Mouse (Mus musculus) forebrain, embryonic 13.5 days (tissue): ENCODE data around the gene Zhx3. TPM values are rescaled to one million over a fixed set of nuclear protein-coding genes. Genes with fewer than 3 reads are reported as not detected.
A peak's percentile ranks its signal among the peaks of the same experiment; 100 is the strongest.

Experiments
- ATAC-seq: fragments of 200-750 bp; cut with Nextera tagmentation; 2 replicates; pipeline ENCODE4 v1.8.0; 2017
- H3K27ac ChIP-seq: fragments of 300-500 bp; sonication (generic); 2 replicates; pipeline ENCODE4 v1.5.1; 2015; ENCODE audit warnings: inconsistent platforms, mild to moderate bottlenecking, moderate library complexity
- H3K27me3 ChIP-seq: fragments of 300-500 bp; sonication (generic); 2 replicates; pipeline ENCODE4 v1.6.1; 2015; ENCODE audit warnings: mild to moderate bottlenecking, inconsistent platforms
- H3K36me3 ChIP-seq: fragments of 300-500 bp; sonication (generic); 2 replicates; pipeline ENCODE4 v1.6.1; 2015; ENCODE audit warnings: mild to moderate bottlenecking, inconsistent platforms; ENCODE audit not compliant: poor library complexity, severe bottlenecking
- H3K4me1 ChIP-seq: fragments of 300-500 bp; sonication (generic); 2 replicates; pipeline ENCODE4 v1.6.1; 2015; ENCODE audit warnings: inconsistent platforms
- H3K4me2 ChIP-seq: fragments of 300-500 bp; sonication (generic); 2 replicates; pipeline ENCODE4 v1.6.1; 2015; ENCODE audit warnings: inconsistent platforms, mild to moderate bottlenecking, moderate library complexity
- H3K4me3 ChIP-seq: fragments of 300-500 bp; sonication (generic); 2 replicates; pipeline ENCODE4 v1.5.1; 2015; ENCODE audit warnings: mild to moderate bottlenecking, inconsistent platforms
- H3K9ac ChIP-seq: fragments of 300-500 bp; sonication (generic); 2 replicates; pipeline ENCODE4 v1.6.1; 2015; ENCODE audit warnings: mild to moderate bottlenecking, inconsistent platforms
- H3K9me3 ChIP-seq: fragments of 300-500 bp; sonication (generic); replicated peaks from 2 replicates; pipeline ENCODE4 v1.6.1; 2016; ENCODE audit warnings: inconsistent platforms
- WGBS: fragments of 180-500 bp; shearing (Covaris S2); methylation state at CpG from one replicate; pipeline ENCODE4 v1.1.7; 2015; 5-methylcytosine and 5-hydroxymethylcytosine counted together
- polyA plus RNA-seq: library from polyadenylated mRNA; unstranded; fragments of >200 nt; fragmentation: Nextera tagmentation; extraction: Ambion mirVana; gene quantifications from 2 replicates; pipeline ENCODE4 v1.2.1, GENCODE M21; 2015

Zhx3 gene
- polyA plus RNA-seq, 1 experiment from 2014 or later, result 14.0 TPM

DNA sequence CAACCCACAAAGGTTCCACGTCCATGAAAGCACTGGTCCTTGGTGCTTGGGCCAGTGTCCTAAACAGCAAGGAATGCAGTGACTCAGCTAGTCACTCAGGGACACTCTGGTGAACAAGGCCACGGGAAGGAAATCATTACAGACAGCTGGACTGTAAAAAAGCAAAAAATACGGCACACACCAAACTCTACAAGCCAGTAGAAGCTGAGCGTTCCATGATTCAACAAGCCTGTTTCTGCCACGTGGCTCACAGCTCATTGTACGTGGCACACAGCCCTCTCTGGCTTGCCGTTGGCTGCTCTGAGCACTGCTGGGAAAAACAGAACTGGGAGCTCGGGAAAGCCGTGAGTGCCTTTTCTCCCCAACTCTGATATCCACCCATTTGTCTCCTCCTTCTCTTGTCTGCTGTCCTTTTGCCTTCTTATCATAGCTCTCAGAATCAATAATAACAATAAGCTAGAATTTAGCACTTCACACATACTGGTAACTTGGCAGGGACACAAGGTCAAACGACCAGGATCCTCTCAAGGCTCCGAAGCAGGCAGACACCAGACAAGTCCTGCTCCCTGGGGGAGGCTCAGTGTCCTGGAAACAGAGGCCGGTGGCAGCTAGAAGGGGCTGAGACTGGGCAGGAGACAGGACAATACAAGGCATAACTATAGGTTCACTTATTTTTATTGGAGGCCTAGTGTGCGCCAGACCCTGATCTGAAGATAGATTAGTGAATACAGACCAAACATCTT lies 7.8 kb upstream of the Zhx3 start, which contains the start of gene Lpin3:
Lpin3 (plus strand) TSS at position 218 of the 743 bp plus-strand sequence.
- H3K27ac ChIP-seq, result no peak within 1 kb of the TSS
- H3K4me3 ChIP-seq, result no peak within 1 kb of the TSS
- no peaks in the 10 kb centered on the region for H3K36me3 ChIP-seq
- H3K4me2 ChIP-seq, result no peak within 1 kb of the TSS
- WGBS, result 78% methylated on average over 13 of the region's 13 CpGs
- 0 out of 2 replicates have a peak, but pooled peaks cover 4% of the 10 kb centered on the region for H3K9me3 ChIP-seq
- no peak within 1 kb of the TSS for H3K9ac ChIP-seq
- H3K4me1 ChIP-seq, result no peaks in the 10 kb centered on the region
- no peaks in the 10 kb centered on the region for H3K27me3 ChIP-seq
- no peak for ATAC-seq

- Histone ChIP-seq H3K27me3 (no peaks in the 10 kb centered on the region), H3K4me3 (no peak overlapping the region), H3K4me1 (peaks cover 16% of the 10 kb centered on the region), H3K9ac (no peak overlapping the region), H3K27ac (no peak overlapping the region), H3K36me3 (no peaks in the 10 kb centered on the region), H3K9me3 (0 out of 2 replicates have a peak, but pooled peaks cover 4% of the 10 kb centered on the region), H3K4me2 (no peak overlapping the region)
- no peak for ATAC-seq
- WGBS, result 89% methylated on average over 4 of the region's 4 CpGs
Measured at GRCm38 (mm10) chr2:160876115-160876514, 3.3 kb upstream of the Zhx3 start.

DNA sequence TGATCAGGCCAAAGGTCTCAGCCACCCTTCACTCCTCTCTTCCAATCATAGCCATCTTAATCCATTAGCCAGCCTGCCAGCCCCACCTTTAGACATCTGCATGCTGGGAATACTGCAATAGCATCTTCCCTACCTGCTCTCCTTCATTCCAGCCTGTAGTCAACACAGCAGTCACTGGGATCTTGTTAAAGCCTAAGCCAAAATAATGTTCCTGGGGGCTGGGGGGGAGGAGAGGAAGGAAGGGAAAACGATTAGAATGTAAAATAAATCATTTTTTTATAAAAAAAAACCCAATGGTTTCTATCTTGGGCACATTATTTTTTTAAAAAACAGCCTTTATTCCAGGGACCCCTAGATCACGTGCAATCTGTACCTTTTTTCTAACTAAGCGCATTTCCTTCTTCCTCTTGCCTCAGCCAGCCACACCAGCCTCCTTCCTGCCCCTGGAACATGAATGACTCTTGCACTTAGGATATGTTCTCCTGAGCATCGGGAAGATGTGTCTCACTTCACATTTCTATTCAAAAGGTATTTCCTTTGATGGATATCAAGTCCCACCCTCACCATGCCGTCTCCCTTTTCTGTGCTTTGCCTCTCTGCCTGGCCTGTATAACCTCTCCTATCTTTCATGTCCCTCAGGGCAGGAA lies 1.6 kb upstream of the Zhx3 start:
- H3K27me3 ChIP-seq, result no peaks in the 10 kb centered on the region
- ATAC-seq, result no peak

GRCm38 (mm10) chr2:160872395-160872794 lies 403 bp downstream of the Zhx3 start:
- H3K27ac ChIP-seq, result peak overlapping the region; percentile 98
- H3K9me3 ChIP-seq, result no peaks in the 10 kb centered on the region
- H3K4me3 ChIP-seq, result peak overlapping the region; percentile 77
- under 1% methylated on average over 29 of the region's 47 CpGs for WGBS
- ATAC-seq, result peak; percentile 91
- H3K9ac ChIP-seq, result peak overlapping the region; percentile 96
- H3K4me1 ChIP-seq, result peaks cover 17% of the 10 kb centered on the region
- no peaks in the 10 kb centered on the region for H3K36me3 ChIP-seq
- H3K4me2 ChIP-seq, result peak overlapping the region; percentile 76
- no peaks in the 10 kb centered on the region for H3K27me3 ChIP-seq

More for the DNA sequence above, 1.6 kb upstream of the Zhx3 start:
- Histone ChIP-seq H3K36me3 (no peaks in the 10 kb centered on the region), H3K4me1 (peaks cover 17% of the 10 kb centered on the region), H3K4me3 (no peak overlapping the region), H3K9me3 (0 out of 2 replicates have a peak, but pooled peaks cover 4% of the 10 kb centered on the region), H3K9ac (no peak overlapping the region), H3K27ac (no peak overlapping the region), H3K4me2 (no peak overlapping the region)
- WGBS, result 87% methylated on average over 5 of the region's 5 CpGs

GRCm38 (mm10) chr2:160871310-160871709 lies 1.5 kb downstream of the Zhx3 start:
- no peaks in the 10 kb centered on the region for H3K27me3 ChIP-seq
- no peak for ATAC-seq
- H3K9me3 ChIP-seq, result no peaks in the 10 kb centered on the region
- H3K36me3 ChIP-seq, result no peaks in the 10 kb centered on the region
- peak overlapping the region; percentile 42 for H3K4me2 ChIP-seq
- peaks cover 17% of the 10 kb centered on the region for H3K4me1 ChIP-seq
- H3K4me3 ChIP-seq, result 0 out of 2 replicates have a peak overlapping the region, but pooled peaks have one; percentile 7
- no peak overlapping the region for H3K27ac ChIP-seq
- WGBS, result 84% methylated on average over 3 of the region's 3 CpGs
- no peak overlapping the region for H3K9ac ChIP-seq

GRCm38 (mm10) chr2:160869446-160869845 lies 3.4 kb downstream of the Zhx3 start:
- no peak overlapping the region for H3K4me3 ChIP-seq
- H3K9me3 ChIP-seq, result no peaks in the 10 kb centered on the region
- peaks cover 20% of the 10 kb centered on the region for H3K4me1 ChIP-seq
- H3K9ac ChIP-seq, result no peak overlapping the region
- WGBS, result 82% methylated on average over 3 of the region's 3 CpGs
- H3K4me2 ChIP-seq, result no peak overlapping the region
- ATAC-seq, result no peak
- H3K27me3 ChIP-seq, result no peaks in the 10 kb centered on the region
- H3K27ac ChIP-seq, result no peak overlapping the region
- H3K36me3 ChIP-seq, result no peaks in the 10 kb centered on the region

DNA sequence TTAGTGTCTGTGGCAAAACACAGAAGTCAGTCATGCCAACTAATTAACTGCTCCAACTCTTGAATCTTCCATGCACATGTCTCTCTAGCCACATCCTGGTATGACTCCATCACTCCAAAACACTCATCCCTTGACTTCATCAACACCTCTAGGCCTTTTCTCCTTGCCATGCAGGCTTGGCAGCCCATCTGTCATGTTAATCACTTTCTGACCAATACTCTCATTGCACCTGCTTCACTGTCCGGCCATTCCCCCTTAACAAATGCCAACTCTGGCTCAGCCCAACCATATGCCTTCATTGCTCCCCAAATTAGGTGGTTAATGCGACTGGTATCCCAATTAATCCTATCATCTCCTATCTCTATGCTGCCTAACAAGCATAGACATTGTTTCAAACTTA lies 7.5 kb downstream of the Zhx3 start:
- Histone ChIP-seq H3K36me3 (no peaks in the 10 kb centered on the region), H3K9ac (no peak overlapping the region), H3K4me1 (0 out of 2 replicates have a peak, but pooled peaks cover 4% of the 10 kb centered on the region), H3K4me3 (no peak overlapping the region), H3K27me3 (no peaks in the 10 kb centered on the region), H3K9me3 (no peaks in the 10 kb centered on the region), H3K4me2 (no peak overlapping the region), H3K27ac (no peak overlapping the region)
- 57% methylated on average over 2 of the region's 2 CpGs for WGBS
- no peak for ATAC-seq

DNA sequence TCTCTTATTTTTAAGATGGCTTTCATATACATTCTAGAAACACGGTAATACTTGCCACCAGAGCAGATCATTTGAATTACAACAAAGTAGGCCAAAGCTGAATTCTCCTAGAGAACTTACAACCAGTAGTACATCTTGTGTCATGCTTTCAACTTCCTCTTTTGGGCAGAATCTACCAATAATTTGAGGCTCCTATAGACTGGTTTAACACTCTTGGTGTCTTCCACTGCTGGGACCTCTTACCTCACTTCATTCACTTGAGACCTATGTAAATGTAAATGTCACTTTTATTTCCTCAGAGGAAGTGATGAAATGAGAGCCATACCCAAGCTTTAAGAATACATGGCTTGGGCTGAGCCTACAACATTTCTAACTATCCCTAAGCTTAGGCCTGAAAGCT lies 8.7 kb downstream of the Zhx3 start:
- Histone ChIP-seq H3K9ac (no peak overlapping the region), H3K27me3 (no peaks in the 10 kb centered on the region), H3K4me2 (no peak overlapping the region), H3K27ac (no peak overlapping the region), H3K4me3 (no peak overlapping the region), H3K4me1 (0 out of 2 replicates have a peak, but pooled peaks cover 4% of the 10 kb centered on the region), H3K36me3 (no peaks in the 10 kb centered on the region), H3K9me3 (no peaks in the 10 kb centered on the region)
- no peak for ATAC-seq
- WGBS, result 87% methylated on average over 1 of the region's 1 CpGs

DNA sequence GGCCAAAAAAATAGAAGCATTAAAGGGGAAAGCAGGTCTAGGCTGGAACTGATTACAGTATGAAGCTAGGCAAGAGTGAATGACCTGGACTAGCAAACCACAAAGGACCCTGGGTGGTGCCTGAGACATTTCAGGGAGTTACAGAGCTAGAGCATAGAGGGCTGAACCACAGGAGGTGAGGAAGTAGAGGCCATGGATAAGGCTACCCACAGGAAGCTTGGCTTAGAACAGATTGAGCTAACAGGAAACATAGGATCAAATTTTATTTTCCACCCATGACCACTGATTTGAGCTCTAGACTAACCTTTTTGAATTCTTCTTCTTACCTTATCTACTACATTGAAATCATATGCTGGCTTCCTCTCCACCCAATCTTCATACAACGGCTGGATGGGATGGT lies 12.4 kb downstream of the Zhx3 start:
- no peak overlapping the region for H3K4me3 ChIP-seq
- H3K4me2 ChIP-seq, result no peak overlapping the region
- H3K27ac ChIP-seq, result no peak overlapping the region
- ATAC-seq, result no peak
- no peak overlapping the region for H3K9ac ChIP-seq
- no peaks in the 10 kb centered on the region for H3K9me3 ChIP-seq
- no peaks in the 10 kb centered on the region for H3K27me3 ChIP-seq
- WGBS, result 100% methylated on average over 1 of the region's 1 CpGs
- 0 out of 2 replicates have a peak, but pooled peaks cover 1% of the 10 kb centered on the region for H3K4me1 ChIP-seq
- H3K36me3 ChIP-seq, result no peaks in the 10 kb centered on the region

- Histone ChIP-seq H3K9me3 (no peaks in the 10 kb centered on the region), H3K27me3 (no peaks in the 10 kb centered on the region), H3K36me3 (no peaks in the 10 kb centered on the region), H3K4me2 (no peak overlapping the region), H3K4me3 (no peak overlapping the region), H3K4me1 (no peaks in the 10 kb centered on the region), H3K9ac (no peak overlapping the region), H3K27ac (no peak overlapping the region)
- ATAC-seq, result no peak
- WGBS, result 82% methylated on average over 5 of the region's 5 CpGs
Measured at GRCm38 (mm10) chr2:160856359-160857102, 16.3 kb downstream of the Zhx3 start.

DNA sequence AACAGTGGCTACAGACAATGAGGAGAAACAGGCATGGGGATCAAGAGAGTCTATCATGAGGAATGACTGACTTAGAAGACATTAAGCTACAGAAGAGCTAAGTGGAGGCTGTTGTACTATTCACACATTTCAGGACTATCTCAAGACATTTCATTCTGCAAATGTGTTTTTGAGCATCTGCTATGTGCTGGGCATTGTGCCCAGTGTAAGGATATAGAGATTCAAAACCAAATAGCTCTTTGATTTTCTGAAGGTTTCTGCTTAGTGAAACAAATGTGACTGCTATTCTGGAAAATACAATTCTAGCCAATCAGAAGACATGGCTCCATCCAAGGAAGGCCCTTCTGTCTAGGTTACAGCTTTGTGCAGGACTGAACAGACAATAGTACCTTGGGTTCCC lies 18.1 kb downstream of the Zhx3 start:
- H3K9ac ChIP-seq, result no peak overlapping the region
- H3K36me3 ChIP-seq, result no peaks in the 10 kb centered on the region
- H3K27me3 ChIP-seq, result no peaks in the 10 kb centered on the region
- H3K4me3 ChIP-seq, result no peak overlapping the region
- no peak; the same call in 1 of the 2 replicates for ATAC-seq
- H3K4me2 ChIP-seq, result no peak overlapping the region
- H3K4me1 ChIP-seq, result no peaks in the 10 kb centered on the region
- no peak overlapping the region for H3K27ac ChIP-seq
- no peaks in the 10 kb centered on the region for H3K9me3 ChIP-seq

- Histone ChIP-seq H3K9ac (no peak overlapping the region), H3K27me3 (no peaks in the 10 kb centered on the region), H3K9me3 (no peaks in the 10 kb centered on the region), H3K36me3 (no peaks in the 10 kb centered on the region), H3K4me2 (no peak overlapping the region), H3K4me3 (no peak overlapping the region), H3K27ac (no peak overlapping the region), H3K4me1 (no peaks in the 10 kb centered on the region)
- no peak for ATAC-seq
- WGBS, result 82% methylated on average over 3 of the region's 3 CpGs
Measured at GRCm38 (mm10) chr2:160850360-160850759, 22.4 kb downstream of the Zhx3 start.
